Mouse (Mus musculus) intestine, embryonic 14.5 days (tissue): ENCODE data around the gene Adgb. TPM values are rescaled to one million over a fixed set of nuclear protein-coding genes. Genes with fewer than 3 reads are reported as not detected.

Source experiments
- ATAC-seq: fragments of 200-750 bp; cut with Nextera tagmentation; replicated peaks from 2 replicates; pipeline ENCODE4 v1.8.0; 2017; ENCODE audit warnings: low read depth, moderate number of reproducible peaks, moderate TSS enrichment, moderate library complexity; ENCODE audit not compliant: low FRiP score, low TSS enrichment
- DNase-seq: peaks from one replicate; pipeline ENCODE4 v3.0.0-alpha.2; 2018; ENCODE audit warnings: low spot score
- H3K27ac ChIP-seq: fragments of 300-500 bp; sonication (generic); 2 replicates; pipeline ENCODE4 v1.5.1; 2014; ENCODE audit warnings: low read depth, mild to moderate bottlenecking, control low read depth
- H3K27me3 ChIP-seq: fragments of 300-500 bp; sonication (generic); replicated peaks from 2 replicates; pipeline ENCODE4 v1.6.1; 2014; ENCODE audit warnings: low read length, control low read depth; ENCODE audit not compliant: control insufficient read depth, insufficient read depth
- H3K36me3 ChIP-seq: fragments of 300-500 bp; sonication (generic); 2 replicates; pipeline ENCODE4 v1.6.1; 2014; ENCODE audit warnings: low read length, control low read depth; ENCODE audit not compliant: control insufficient read depth, insufficient read depth
- H3K4me1 ChIP-seq: fragments of 300-500 bp; sonication (generic); replicated peaks from 2 replicates; pipeline ENCODE4 v1.6.1; 2014; ENCODE audit warnings: low read length, control low read depth, mixed read lengths; ENCODE audit not compliant: control insufficient read depth, insufficient read depth
- H3K4me2 ChIP-seq: fragments of 300-500 bp; sonication (generic); 2 replicates; pipeline ENCODE4 v1.6.1; 2014; ENCODE audit warnings: low read length
- H3K4me3 ChIP-seq: fragments of 300-500 bp; sonication (generic); 2 replicates; pipeline ENCODE4 v1.5.1; 2014; ENCODE audit warnings: low read depth, low read length, control low read depth, mixed read lengths
- H3K9ac ChIP-seq: fragments of 300-500 bp; sonication (generic); 2 replicates; pipeline ENCODE4 v1.6.1; 2014; ENCODE audit warnings: mild to moderate bottlenecking, low read length
- H3K9me3 ChIP-seq: fragments of 300-500 bp; sonication (generic); 2 replicates; pipeline ENCODE4 v1.6.1; 2016; ENCODE audit warnings: low read length, control low read depth; ENCODE audit not compliant: control insufficient read depth
- WGBS: fragments of 180-500 bp; shearing (Covaris S2); extraction: QIAGEN DNeasy Blood & Tissue Kit; methylation state at CpG from one replicate; pipeline ENCODE4 v1.1.7; 2014; 5-methylcytosine and 5-hydroxymethylcytosine counted together
- polyA plus RNA-seq: library from polyadenylated mRNA; unstranded; fragments of >200 nt; fragmentation: Nextera tagmentation; extraction: Ambion mirVana; gene quantifications from 2 replicates; pipeline ENCODE4 v1.2.1, GENCODE M21; 2014

Gene Adgb
- polyA plus RNA-seq, 1 experiment from 2014 or later: 0.18 TPM

GRCm38 (mm10) chr10:10321119-10321781, 150.9 kb downstream of the Adgb start:
- H3K27ac ChIP-seq: no peak overlapping the region
- H3K36me3 ChIP-seq: no peaks in the 10 kb centered on the region
- ATAC-seq (peak; percentile 88), DNase-seq (peak; percentile 71)
- WGBS: 9% methylated on average over 20 of the region's 20 CpGs
- no peaks in the 10 kb centered on the region for H3K4me1 ChIP-seq
- H3K9me3 ChIP-seq: no peaks in the 10 kb centered on the region
- peak overlapping the region; percentile 31; the same call in 1 of the 2 replicates for H3K4me2 ChIP-seq
- H3K4me3 ChIP-seq: no peak overlapping the region; the same call in 1 of the 2 replicates
- no peak overlapping the region for H3K9ac ChIP-seq
- no peaks in the 10 kb centered on the region for H3K27me3 ChIP-seq

- H3K27me3 ChIP-seq: no peaks in the 10 kb centered on the region
- H3K4me2 ChIP-seq: peak overlapping the region; percentile 31; the same call in 1 of the 2 replicates
- no peaks in the 10 kb centered on the region for H3K9me3 ChIP-seq
- ATAC-seq (peak; percentile 57; the same call in 1 of the 2 replicates), DNase-seq (no peak)
- H3K4me3 ChIP-seq: no peak overlapping the region
- H3K9ac ChIP-seq: no peak overlapping the region
- no peak overlapping the region for H3K27ac ChIP-seq
- 56% methylated on average over 10 of the region's 10 CpGs for WGBS
- no peaks in the 10 kb centered on the region for H3K4me1 ChIP-seq
- no peaks in the 10 kb centered on the region for H3K36me3 ChIP-seq
Observed at GRCm38 (mm10) chr10:10320364-10321083, 151.6 kb downstream of the Adgb start.

GRCm38 (mm10) chr10:10318086-10318485, 154.0 kb downstream of the Adgb start:
- WGBS: 87% methylated on average over 3 of the region's 3 CpGs
- no peaks in the 10 kb centered on the region for H3K4me1 ChIP-seq

GRCm38 (mm10) chr10:10315631-10316030, 156.5 kb downstream of the Adgb start:
- WGBS: 93% methylated on average over 2 of the region's 2 CpGs

More at GRCm38 (mm10) chr10:10318086-10318485, 154.0 kb downstream of the Adgb start:
- DNase-seq (no peak), ATAC-seq (no peak)
- H3K4me2 ChIP-seq: no peak overlapping the region
- no peak overlapping the region for H3K9ac ChIP-seq
- H3K27me3 ChIP-seq: no peaks in the 10 kb centered on the region
- H3K4me3 ChIP-seq: no peak overlapping the region
- H3K9me3 ChIP-seq: no peaks in the 10 kb centered on the region
- no peaks in the 10 kb centered on the region for H3K36me3 ChIP-seq
- H3K27ac ChIP-seq: no peak overlapping the region

GRCm38 (mm10) chr10:10314521-10314920, 157.6 kb downstream of the Adgb start:
- H3K27ac ChIP-seq: no peak overlapping the region
- no peak overlapping the region for H3K9ac ChIP-seq
- no peak for ATAC-seq
- no peak overlapping the region for H3K4me2 ChIP-seq
- 82% methylated on average over 5 of the region's 5 CpGs for WGBS
- H3K4me3 ChIP-seq: no peak overlapping the region
- H3K9me3 ChIP-seq: no peaks in the 10 kb centered on the region
- H3K4me1 ChIP-seq: no peaks in the 10 kb centered on the region
- no peaks in the 10 kb centered on the region for H3K36me3 ChIP-seq
- DNase-seq: no peak
- H3K27me3 ChIP-seq: no peaks in the 10 kb centered on the region

More at GRCm38 (mm10) chr10:10315631-10316030, 156.5 kb downstream of the Adgb start:
- no peaks in the 10 kb centered on the region for H3K9me3 ChIP-seq
- DNase-seq: no peak
- no peak overlapping the region for H3K27ac ChIP-seq
- no peak overlapping the region for H3K4me3 ChIP-seq
- no peaks in the 10 kb centered on the region for H3K4me1 ChIP-seq
- H3K36me3 ChIP-seq: no peaks in the 10 kb centered on the region
- ATAC-seq: no peak
- H3K9ac ChIP-seq: no peak overlapping the region
- no peaks in the 10 kb centered on the region for H3K27me3 ChIP-seq
- H3K4me2 ChIP-seq: no peak overlapping the region

- H3K27ac ChIP-seq: no peak overlapping the region
- H3K4me2 ChIP-seq: no peak overlapping the region
- no peak overlapping the region for H3K9ac ChIP-seq
- H3K27me3 ChIP-seq: no peaks in the 10 kb centered on the region
- DNase-seq: no peak
- no peaks in the 10 kb centered on the region for H3K9me3 ChIP-seq
- no peak overlapping the region for H3K4me3 ChIP-seq
- no peaks in the 10 kb centered on the region for H3K36me3 ChIP-seq
- H3K4me1 ChIP-seq: no peaks in the 10 kb centered on the region
- 45% methylated on average over 8 of the region's 8 CpGs for WGBS
- ATAC-seq: no peak
Observed at GRCm38 (mm10) chr10:10309877-10310426, 162.2 kb downstream of the Adgb start.

GRCm38 (mm10) chr10:10309056-10309455, 163.1 kb downstream of the Adgb start:
- H3K9me3 ChIP-seq: no peaks in the 10 kb centered on the region
- no peak overlapping the region for H3K4me3 ChIP-seq
- no peak overlapping the region for H3K27ac ChIP-seq
- no peaks in the 10 kb centered on the region for H3K36me3 ChIP-seq
- H3K4me2 ChIP-seq: no peak overlapping the region
- no peak overlapping the region for H3K9ac ChIP-seq
- no peaks in the 10 kb centered on the region for H3K4me1 ChIP-seq
- no peak for DNase-seq
- 0 out of 2 replicates have a peak, but pooled peaks have one; percentile 32 for ATAC-seq
- H3K27me3 ChIP-seq: no peaks in the 10 kb centered on the region
- 59% methylated on average over 4 of the region's 4 CpGs for WGBS

GRCm38 (mm10) chr10:10307384-10307783, 164.7 kb downstream of the Adgb start:
- no peaks in the 10 kb centered on the region for H3K36me3 ChIP-seq
- DNase-seq (no peak), ATAC-seq (no peak)
- no peaks in the 10 kb centered on the region for H3K4me1 ChIP-seq
- WGBS: 77% methylated on average over 5 of the region's 5 CpGs
- H3K4me3 ChIP-seq: no peak overlapping the region
- H3K27me3 ChIP-seq: no peaks in the 10 kb centered on the region
- no peak overlapping the region for H3K4me2 ChIP-seq
- H3K27ac ChIP-seq: no peak overlapping the region
- H3K9me3 ChIP-seq: no peaks in the 10 kb centered on the region
- H3K9ac ChIP-seq: no peak overlapping the region
